Mouse (Mus musculus) central nervous system, embryonic 14 days (tissue): ENCODE data around the gene Sv2c. TPM values are rescaled to one million over a fixed set of nuclear protein-coding genes. Genes with fewer than 3 reads are reported as not detected.

Experiments
- polyA plus RNA-seq: library from polyadenylated mRNA; depleted of rRNA; stranded (reverse); fragments of >200 nt; gene quantifications from 2 replicates; pipeline ENCODE4 v1.2.3, GENCODE M21; 2012; rRNA removed

Sv2c gene
- polyA plus RNA-seq: 6.3 and 9.4 TPM in 2 replicates

GRCm38 (mm10) chr13:96132401-96132816, at the start of gene Sv2c:
Gene Sv2c (minus strand): TSS chr13:96132577.

GRCm38 (mm10) chr13:96081754-96082153, 50.6 kb downstream of the Sv2c start, which contains the start of gene Gm17190:
Gene Gm17190 (plus strand): TSS chr13:96082054.

GRCm38 (mm10) chr13:96081276-96081675, 51.1 kb downstream of the Sv2c start, which contains the start of gene Gm20075:
Gene Gm20075 (minus strand): TSS chr13:96081376.

Other genes with a start within 250 kb of the Sv2c start
- gene Iqgap2, start 240.7 kb downstream of the Sv2c start, polyA plus RNA-seq: 7.5 and 7.8 TPM in 2 replicates
- gene Gm20075, start 51.2 kb downstream of the Sv2c start, polyA plus RNA-seq: 3.4 and 4.4 TPM in 2 replicates
- not detected in 2 replicates for gene Gm17190, start 50.5 kb downstream of the Sv2c start, polyA plus RNA-seq